Mouse (Mus musculus): ENCODE measurements around the gene Gmds.

DNA sequence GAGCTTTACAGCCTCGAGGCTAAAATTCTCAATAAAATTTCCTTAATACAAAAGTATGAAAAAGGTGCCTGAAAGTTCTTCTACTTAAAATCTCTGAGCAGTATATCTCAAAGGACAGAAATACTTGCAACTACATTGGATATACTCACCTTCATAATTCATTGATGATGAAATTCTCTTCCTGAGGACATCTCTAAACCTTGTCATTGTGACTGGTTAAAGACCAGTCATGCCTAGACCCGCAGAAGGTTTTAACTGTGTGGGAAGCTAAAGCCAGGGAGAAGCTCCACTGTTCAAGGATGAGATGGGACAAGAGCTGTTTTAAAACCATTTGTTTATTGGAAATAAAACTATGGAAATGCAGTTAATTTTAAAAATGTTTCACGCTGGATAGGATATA lies 558.2 kb downstream of the Gmds start:
- TF ChIP-seq CTCF (IDR thresholded peaks at IDR 0.05; ENCODE audit: extremely low read depth, insufficient read depth, low read length) (no peak), POLR2A (IDR thresholded peaks at IDR 0.05; ENCODE audit: extremely low read depth, insufficient read depth, low read length) (no peak)
